Mouse (Mus musculus): ENCODE measurements around the gene Ccdc82. TPM values are rescaled to one million over a fixed set of nuclear protein-coding genes. Genes with fewer than 3 reads are reported as not detected.

Ccdc82 gene
- total RNA-seq (2012; rRNA removed) (8.1 and 9.5 TPM in 2 replicates), total RNA-seq (2014; rRNA removed) (11.3 and 14.2 TPM in 2 replicates), polyA plus RNA-seq (2012; ENCODE audit: insufficient read length, low read depth) (11.9 and 12.6 TPM in 2 replicates)

GRCm38 (mm10) chr9:13246815-13247638 lies at the start of gene Ccdc82:
Gene Ccdc82 (plus strand): TSS chr9:13246955.
- DNase-seq (ENCODE audit: extremely low read depth) = peak; percentile 85
- Histone ChIP-seq H3K27me3 (replicated peaks) (no peaks in the 10 kb centered on the region), H3K9ac (ENCODE audit: insufficient read depth, low read depth) (peak within 1 kb of the TSS; percentile 65), H3K27ac (ENCODE audit: insufficient read depth, low read depth) (peak within 1 kb of the TSS; percentile 33), H3K4me1 (ENCODE audit: control insufficient read depth in 1 of 2, insufficient read depth in 2 of 2) (peaks cover 0 to 11% of the 10 kb centered on the region in 2 experiments; a peak in 1 of 4 replicates), H3K79me2 (replicated peaks; ENCODE audit: control insufficient read depth, extremely low read depth, insufficient read depth, poor library complexity, severe bottlenecking) (peaks cover 13% of the 10 kb centered on the region), H3K36me3 (replicated peaks in 1 of 2; ENCODE audit: control insufficient read depth in 1 of 2, insufficient read depth in 1 of 2, low read length in 1 of 2) (peaks cover 0 to under 1% of the 10 kb centered on the region in 2 experiments), H3K4me3 (replicated peaks in 1 of 3; ENCODE audit: low read depth in 2 of 3, low read length in 2 of 3, poor library complexity in 1 of 3) (peak within 1 kb of the TSS; percentile 73 to 95 (median 78)), H3K4me2 (ENCODE audit: insufficient read depth, low read depth, poor library complexity, severe bottlenecking) (peak within 1 kb of the TSS; percentile 52), H3K9me3 (replicated peaks; ENCODE audit: low read length) (no peaks in the 10 kb centered on the region)
- in situ Hi-C loops (cut with MboI; ENCODE audit: low pct_ligation_motif_present, low pct_unique_long_range_greater_than_20kb, low sequenced_read_pairs) (no loop called here), dilution Hi-C loops (cut with MboI; ENCODE audit: extremely low pct_ligation_motif_present, extremely low pct_unique_long_range_greater_than_20kb, low sequenced_read_pairs) (no loop called here)
- TF ChIP-seq MEF2A (IDR thresholded peaks at IDR 0.05; ENCODE audit: borderline replicate concordance, low read depth, low read length) = no peak
- no peak for TF ChIP-seq ZKSCAN1 (IDR thresholded peaks at IDR 0.05; ENCODE audit: borderline replicate concordance, low read depth, low read length)
- peak; percentile 7; the same call in 1 of the 2 replicates for TF ChIP-seq IRF4 (IDR thresholded peaks at IDR 0.05; ENCODE audit: low read depth, low read length)
- 0 out of 2 replicates have a peak, but pooled peaks have one; percentile 36 for TF ChIP-seq MAZ (IDR thresholded peaks at IDR 0.05; ENCODE audit: low read depth, low read length)
- TF ChIP-seq MYC (IDR thresholded peaks at IDR 0.05; ENCODE audit: low read depth, low read length) = no peak
- TF ChIP-seq ELF1 (IDR thresholded peaks at IDR 0.05; ENCODE audit: low read depth, low read length) = peak; percentile 61
- TF ChIP-seq USF2 (conservative IDR thresholded peaks at IDR 0.05; ENCODE audit: low read depth, low read length) = no peak
- TF ChIP-seq TCF12 (IDR thresholded peaks at IDR 0.05; ENCODE audit: low read depth, low read length) = 0 out of 2 replicates have a peak, but pooled peaks have one; percentile 21
- TF ChIP-seq UBTF (IDR thresholded peaks at IDR 0.05; ENCODE audit: low read depth, low read length) = 0 out of 2 replicates have a peak, but pooled peaks have one; percentile 58
- TF ChIP-seq GABPA (IDR thresholded peaks at IDR 0.05; ENCODE audit: insufficient replicate concordance, low read depth, low read length) = no peak
- TF ChIP-seq SIN3A (IDR thresholded peaks at IDR 0.05; ENCODE audit: low read length) = 0 out of 2 replicates have a peak, but pooled peaks have one; percentile 36
- no peak for TF ChIP-seq TBP (conservative IDR thresholded peaks at IDR 0.05; ENCODE audit: low read depth, low read length)
- TF ChIP-seq E2F4 (IDR thresholded peaks at IDR 0.05; ENCODE audit: insufficient replicate concordance, low read depth, low read length) = 0 out of 2 replicates have a peak, but pooled peaks have one; percentile 32
- 0 out of 2 replicates have a peak, but pooled peaks have one; percentile 21 for TF ChIP-seq CHD1 (IDR thresholded peaks at IDR 0.05; ENCODE audit: low read depth, low read length)
- TF ChIP-seq JUN (IDR thresholded peaks at IDR 0.05; ENCODE audit: insufficient read depth, low read depth, low read length) = no peak
- peak; percentile 56; the same call in 1 of the 2 replicates for TF ChIP-seq NELFE (IDR thresholded peaks at IDR 0.05; ENCODE audit: low read depth, low read length)
- TF ChIP-seq ZMIZ1 (IDR thresholded peaks at IDR 0.05; ENCODE audit: low read depth, low read length) = no peak
- 0 out of 2 replicates have a peak, but pooled peaks have one; percentile 16 for TF ChIP-seq MXI1 (IDR thresholded peaks at IDR 0.05; ENCODE audit: low read depth, low read length)
- TF ChIP-seq MAX (IDR thresholded peaks at IDR 0.05; ENCODE audit: low read length) = peak; percentile 61; the same call in 1 of the 2 replicates
- no peak for TF ChIP-seq USF1 (IDR thresholded peaks at IDR 0.05; ENCODE audit: low read depth, low read length)
- peak; percentile 68 for TF ChIP-seq POLR2A (IDR thresholded peaks at IDR 0.05; ENCODE audit: low read depth, low read length)
